Mouse (Mus musculus) bone marrow, adult 2 months (tissue): Measurements from ENCODE around the gene Hectd2.
A peak's percentile ranks its signal among the peaks of the same experiment; 100 is the strongest.

ENCODE experiments used
- CTCF ChIP-seq: fragments of 200-500 bp; IDR thresholded peaks from 2 replicates; pipeline ENCODE4 v1.5.1; 2011; ENCODE audit warnings: low read length, control low read depth; ENCODE audit not compliant: control insufficient read depth, insufficient read depth
- POLR2A ChIP-seq: fragments of 200-500 bp; IDR thresholded peaks from 2 replicates; pipeline ENCODE4 v1.6.1; 2011; ENCODE audit warnings: low read depth, mild to moderate bottlenecking, control low read depth, low read length, borderline replicate concordance; ENCODE audit not compliant: control insufficient read depth

GRCm38 (mm10) chr19:36533082-36533481 lies 21.4 kb upstream of the Hectd2 start:
- TF ChIP-seq POLR2A (no peak), CTCF (peak; percentile 38; the same call in 1 of the 2 replicates)
